Mouse (Mus musculus) liver, embryonic 14.5 days (tissue): ENCODE data around the gene Exog.

Source experiments
- CTCF ChIP-seq: IDR thresholded peaks from 2 replicates; pipeline ENCODE4 v1.5.1; 2016; ENCODE audit warnings: antibody characterized with exemption, low read depth, control low read depth
- EP300 ChIP-seq: IDR thresholded peaks from 2 replicates; pipeline ENCODE4 v1.6.1; 2016; ENCODE audit warnings: antibody characterized with exemption, low read depth

DNA sequence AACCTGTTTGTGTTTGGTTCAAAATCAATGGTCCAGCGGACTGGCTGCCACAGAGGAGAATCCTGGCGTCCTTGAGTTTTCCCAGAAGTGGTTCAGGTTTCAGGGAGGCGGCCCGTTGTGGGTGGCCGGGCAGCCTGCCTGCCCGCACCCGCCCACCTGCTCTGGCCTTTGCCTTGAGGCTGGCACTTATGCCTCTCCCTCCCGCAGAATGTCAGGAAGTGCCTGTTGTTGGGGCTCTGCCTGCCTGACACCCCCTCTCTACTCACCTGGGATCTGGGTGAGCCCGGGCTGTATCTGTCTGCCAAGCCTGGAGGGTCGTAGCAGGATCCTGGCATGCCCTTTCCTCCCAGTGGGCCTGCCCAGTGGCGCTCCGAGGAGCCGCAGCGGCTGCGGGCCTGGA lies 36.9 kb upstream of the Exog start:
- TF ChIP-seq EP300 (no peak), CTCF (no peak)
